Mouse (Mus musculus): ENCODE data around the gene Cxcr5. TPM values are rescaled to one million over a fixed set of nuclear protein-coding genes. Genes with fewer than 3 reads are reported as not detected.
A peak's percentile ranks its signal among the peaks of the same experiment; 100 is the strongest.

Cxcr5 gene
- polyA plus RNA-seq, 1 experiment, result not detected

- Histone ChIP-seq H3K9me3 (replicated peaks; ENCODE audit: control insufficient read depth, insufficient read depth, low read length, poor library complexity, severe bottlenecking) (no peaks in the 10 kb centered on the region), H3K27me3 (ENCODE audit: control insufficient read depth, insufficient read depth, low read length, poor library complexity, severe bottlenecking) (no peaks in the 10 kb centered on the region), H3K9ac (ENCODE audit: low read depth, poor library complexity, severe bottlenecking) (no peak overlapping the region), H3K27ac (ENCODE audit: insufficient read depth, low read length) (no peak overlapping the region), H3K4me3 (ENCODE audit: low read depth, low read length) (no peak overlapping the region), H3K36me3 (ENCODE audit: control insufficient read depth, insufficient read depth, low read length, poor library complexity, severe bottlenecking) (no peaks in the 10 kb centered on the region), H3K4me1 (ENCODE audit: control insufficient read depth, insufficient read depth, low read length) (no peaks in the 10 kb centered on the region)
- TF ChIP-seq EP300 (IDR thresholded peaks at IDR 0.05; ENCODE audit: insufficient read depth, low read depth, low read length) (no peak), POLR2A (IDR thresholded peaks at IDR 0.05; ENCODE audit: insufficient read depth, low read length) (no peak), CTCF (IDR thresholded peaks at IDR 0.05; ENCODE audit: low read depth, low read length) (no peak)
Measured at GRCm38 (mm10) chr9:44575095-44575494, 13.4 kb upstream of the Cxcr5 start.

DNA sequence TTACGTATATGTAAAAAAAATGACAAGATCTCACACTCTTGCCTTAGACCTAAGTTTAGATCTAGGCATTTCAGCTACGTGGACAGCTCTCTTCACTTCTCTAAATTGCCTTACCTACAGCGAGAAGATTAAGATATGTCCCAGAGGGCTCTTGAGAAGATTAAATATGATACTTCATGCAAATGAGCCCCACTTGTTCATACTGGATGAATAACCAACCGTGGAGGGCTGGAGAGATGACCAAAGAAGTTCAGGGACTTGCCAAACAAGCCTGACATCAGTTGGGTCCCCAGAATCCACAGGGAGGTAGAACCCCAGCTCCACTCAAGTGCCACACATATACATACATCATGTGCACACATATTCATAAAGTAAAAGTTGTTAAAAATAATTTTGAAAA lies 11.6 kb upstream of the Cxcr5 start:
- H3K4me1 ChIP-seq (ENCODE audit: control insufficient read depth, insufficient read depth, low read length), result no peaks in the 10 kb centered on the region
- no peak for TF ChIP-seq EP300 (IDR thresholded peaks at IDR 0.05; ENCODE audit: insufficient read depth, low read depth, low read length)
- no peak for TF ChIP-seq POLR2A (IDR thresholded peaks at IDR 0.05; ENCODE audit: insufficient read depth, low read length)
- TF ChIP-seq CTCF (IDR thresholded peaks at IDR 0.05; ENCODE audit: low read depth, low read length), result no peak
- no peaks in the 10 kb centered on the region for H3K36me3 ChIP-seq (ENCODE audit: control insufficient read depth, insufficient read depth, low read length, poor library complexity, severe bottlenecking)
- no peak overlapping the region for H3K4me3 ChIP-seq (ENCODE audit: low read depth, low read length)
- no peaks in the 10 kb centered on the region for H3K9me3 ChIP-seq (replicated peaks; ENCODE audit: control insufficient read depth, insufficient read depth, low read length, poor library complexity, severe bottlenecking)
- H3K9ac ChIP-seq (ENCODE audit: low read depth, poor library complexity, severe bottlenecking), result no peak overlapping the region
- no peak overlapping the region for H3K27ac ChIP-seq (ENCODE audit: insufficient read depth, low read length)
- H3K27me3 ChIP-seq (ENCODE audit: control insufficient read depth, insufficient read depth, low read length, poor library complexity, severe bottlenecking), result no peaks in the 10 kb centered on the region

DNA sequence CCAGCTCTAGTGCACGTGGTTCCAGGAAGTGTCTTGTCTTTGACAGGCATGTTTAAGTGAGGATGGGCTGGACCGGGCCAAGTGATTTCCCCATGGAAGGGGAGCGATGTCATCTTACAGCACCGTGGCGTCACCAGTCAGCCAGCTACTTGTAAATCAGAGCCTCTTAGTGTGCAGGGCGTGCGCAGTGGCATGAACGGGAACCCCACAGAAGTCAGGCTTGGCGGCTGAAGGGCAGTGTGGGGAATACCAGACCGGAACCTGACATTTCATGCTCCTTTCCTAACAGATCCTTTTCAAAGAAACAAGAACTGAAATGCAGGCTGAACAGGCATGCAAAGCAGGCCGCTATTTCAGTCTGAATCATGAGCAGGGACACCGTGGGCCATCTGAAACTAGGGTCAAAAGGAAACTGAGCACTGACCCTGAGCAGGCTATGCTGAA lies 9.3 kb upstream of the Cxcr5 start:
- H3K4me1 ChIP-seq (ENCODE audit: control insufficient read depth, insufficient read depth, low read length), result no peaks in the 10 kb centered on the region
- no peaks in the 10 kb centered on the region for H3K9me3 ChIP-seq (replicated peaks; ENCODE audit: control insufficient read depth, insufficient read depth, low read length, poor library complexity, severe bottlenecking)
- TF ChIP-seq POLR2A (IDR thresholded peaks at IDR 0.05; ENCODE audit: insufficient read depth, low read length) (no peak), EP300 (IDR thresholded peaks at IDR 0.05; ENCODE audit: insufficient read depth, low read depth, low read length) (no peak), CTCF (IDR thresholded peaks at IDR 0.05; ENCODE audit: low read depth, low read length) (no peak)
- no peak overlapping the region for H3K27ac ChIP-seq (ENCODE audit: insufficient read depth, low read length)
- no peaks in the 10 kb centered on the region for H3K27me3 ChIP-seq (ENCODE audit: control insufficient read depth, insufficient read depth, low read length, poor library complexity, severe bottlenecking)
- H3K4me3 ChIP-seq (ENCODE audit: low read depth, low read length), result no peak overlapping the region
- H3K9ac ChIP-seq (ENCODE audit: low read depth, poor library complexity, severe bottlenecking), result no peak overlapping the region
- H3K36me3 ChIP-seq (ENCODE audit: control insufficient read depth, insufficient read depth, low read length, poor library complexity, severe bottlenecking), result no peaks in the 10 kb centered on the region

DNA sequence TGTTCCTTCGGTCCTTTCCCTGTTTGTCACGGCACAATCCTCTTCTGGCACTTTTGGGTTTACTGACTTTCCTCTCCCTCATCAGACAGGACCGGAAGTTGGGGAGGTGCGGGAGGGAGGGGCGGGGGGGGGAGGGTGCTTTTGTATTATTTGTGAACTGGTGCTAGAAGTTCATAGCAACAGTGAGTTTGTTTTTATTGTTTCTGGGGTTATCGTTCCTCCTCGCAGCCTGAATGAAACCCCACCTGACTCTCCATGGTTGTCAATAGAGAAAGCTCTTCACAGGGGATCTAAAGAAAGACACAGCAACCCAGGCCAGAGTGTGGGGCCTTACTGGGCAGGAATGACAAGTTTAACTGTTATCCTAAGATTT lies 6.4 kb upstream of the Cxcr5 start:
- H3K27ac ChIP-seq (ENCODE audit: insufficient read depth, low read length), result no peak overlapping the region
- H3K27me3 ChIP-seq (ENCODE audit: control insufficient read depth, insufficient read depth, low read length, poor library complexity, severe bottlenecking), result no peaks in the 10 kb centered on the region
- no peaks in the 10 kb centered on the region for H3K36me3 ChIP-seq (ENCODE audit: control insufficient read depth, insufficient read depth, low read length, poor library complexity, severe bottlenecking)
- H3K4me1 ChIP-seq (ENCODE audit: control insufficient read depth, insufficient read depth, low read length), result no peaks in the 10 kb centered on the region
- H3K9me3 ChIP-seq (replicated peaks; ENCODE audit: control insufficient read depth, insufficient read depth, low read length, poor library complexity, severe bottlenecking), result no peaks in the 10 kb centered on the region
- H3K4me3 ChIP-seq (ENCODE audit: low read depth, low read length), result peak overlapping the region; percentile 54
- TF ChIP-seq CTCF (IDR thresholded peaks at IDR 0.05; ENCODE audit: low read depth, low read length), result no peak
- no peak for TF ChIP-seq EP300 (IDR thresholded peaks at IDR 0.05; ENCODE audit: insufficient read depth, low read depth, low read length)
- no peak for TF ChIP-seq POLR2A (IDR thresholded peaks at IDR 0.05; ENCODE audit: insufficient read depth, low read length)
- peak overlapping the region; percentile 35; the same call in 1 of the 2 replicates for H3K9ac ChIP-seq (ENCODE audit: low read depth, poor library complexity, severe bottlenecking)

DNA sequence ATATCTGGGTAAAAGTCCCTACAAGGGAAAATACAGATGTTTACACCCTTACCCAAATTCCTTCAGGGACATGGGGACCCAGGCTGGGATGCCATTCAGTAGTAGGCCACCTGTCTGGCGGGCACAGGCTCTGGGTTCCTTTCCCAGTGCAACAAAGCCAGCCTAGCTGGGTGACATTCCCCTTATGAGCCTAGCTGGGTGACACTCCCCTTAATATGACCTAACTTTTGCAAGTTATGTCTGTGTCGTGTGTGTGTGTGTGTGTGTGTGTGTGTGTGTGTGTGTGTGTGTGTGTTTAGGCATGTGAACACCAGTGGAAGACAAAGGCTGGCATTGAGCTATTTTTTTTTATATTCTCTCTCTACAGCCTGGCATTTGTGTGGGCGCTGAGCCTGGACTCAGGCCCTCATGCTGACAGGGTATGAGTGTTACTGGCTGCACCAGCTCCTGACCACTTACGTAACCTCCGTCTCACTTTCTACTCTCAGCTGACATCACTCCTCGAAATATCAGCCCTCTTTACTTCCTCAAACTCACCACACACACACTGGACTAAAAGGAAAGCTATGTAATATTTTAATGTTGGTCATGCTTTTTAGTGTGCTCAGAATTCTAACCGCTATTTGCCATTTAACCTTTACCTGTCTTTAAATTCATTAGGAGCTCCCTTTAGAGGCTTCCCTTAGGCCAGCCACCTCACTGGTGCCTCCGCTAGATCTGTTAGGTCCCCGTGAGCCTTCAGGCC lies 5.8 kb upstream of the Cxcr5 start:
- no peaks in the 10 kb centered on the region for H3K27me3 ChIP-seq (ENCODE audit: control insufficient read depth, insufficient read depth, low read length, poor library complexity, severe bottlenecking)
- no peaks in the 10 kb centered on the region for H3K36me3 ChIP-seq (ENCODE audit: control insufficient read depth, insufficient read depth, low read length, poor library complexity, severe bottlenecking)
- no peaks in the 10 kb centered on the region for H3K9me3 ChIP-seq (replicated peaks; ENCODE audit: control insufficient read depth, insufficient read depth, low read length, poor library complexity, severe bottlenecking)
- TF ChIP-seq CTCF (IDR thresholded peaks at IDR 0.05; ENCODE audit: low read depth, low read length) (no peak), EP300 (IDR thresholded peaks at IDR 0.05; ENCODE audit: insufficient read depth, low read depth, low read length) (no peak), POLR2A (IDR thresholded peaks at IDR 0.05; ENCODE audit: insufficient read depth, low read length) (no peak)
- no peak overlapping the region for H3K27ac ChIP-seq (ENCODE audit: insufficient read depth, low read length)
- H3K4me3 ChIP-seq (ENCODE audit: low read depth, low read length), result peak overlapping the region; percentile 54
- H3K4me1 ChIP-seq (ENCODE audit: control insufficient read depth, insufficient read depth, low read length), result no peaks in the 10 kb centered on the region
- peak overlapping the region; percentile 35; the same call in 1 of the 2 replicates for H3K9ac ChIP-seq (ENCODE audit: low read depth, poor library complexity, severe bottlenecking)

- Histone ChIP-seq H3K27ac (ENCODE audit: insufficient read depth, low read length) (no peak overlapping the region), H3K4me3 (ENCODE audit: low read depth, low read length) (no peak overlapping the region), H3K27me3 (ENCODE audit: control insufficient read depth, insufficient read depth, low read length, poor library complexity, severe bottlenecking) (no peaks in the 10 kb centered on the region), H3K4me1 (ENCODE audit: control insufficient read depth, insufficient read depth, low read length) (no peaks in the 10 kb centered on the region), H3K9ac (ENCODE audit: low read depth, poor library complexity, severe bottlenecking) (no peak overlapping the region), H3K36me3 (ENCODE audit: control insufficient read depth, insufficient read depth, low read length, poor library complexity, severe bottlenecking) (no peaks in the 10 kb centered on the region), H3K9me3 (replicated peaks; ENCODE audit: control insufficient read depth, insufficient read depth, low read length, poor library complexity, severe bottlenecking) (no peaks in the 10 kb centered on the region)
- TF ChIP-seq CTCF (IDR thresholded peaks at IDR 0.05; ENCODE audit: low read depth, low read length), result no peak
- TF ChIP-seq EP300 (IDR thresholded peaks at IDR 0.05; ENCODE audit: insufficient read depth, low read depth, low read length), result no peak
- no peak for TF ChIP-seq POLR2A (IDR thresholded peaks at IDR 0.05; ENCODE audit: insufficient read depth, low read length)
Measured at GRCm38 (mm10) chr9:44565367-44565766, 3.7 kb upstream of the Cxcr5 start.
